Mouse (Mus musculus) stomach, embryonic 14.5 days (tissue): Measurements from ENCODE around the gene Plpp7. TPM values are rescaled to one million over a fixed set of nuclear protein-coding genes. Genes with fewer than 3 reads are reported as not detected.

Source experiments
- ATAC-seq: fragments of 200-750 bp; cut with Nextera tagmentation; 2 replicates; pipeline ENCODE4 v1.8.0; 2017; ENCODE audit warnings: low read depth, moderate TSS enrichment; ENCODE audit not compliant: insufficient number of reproducible peaks, insufficient read depth, low FRiP score
- H3K27ac ChIP-seq: fragments of 300-500 bp; sonication (generic); 2 replicates; pipeline ENCODE4 v1.5.1; 2014; ENCODE audit warnings: mild to moderate bottlenecking, low read length, moderate library complexity, mixed read lengths
- H3K27me3 ChIP-seq: fragments of 300-500 bp; sonication (generic); 2 replicates; pipeline ENCODE4 v1.6.1; 2014; ENCODE audit warnings: low read length, control low read depth, mixed read lengths; ENCODE audit not compliant: control insufficient read depth, insufficient read depth
- H3K36me3 ChIP-seq: fragments of 300-500 bp; sonication (generic); 2 replicates; pipeline ENCODE4 v1.6.1; 2014; ENCODE audit warnings: mild to moderate bottlenecking, control low read depth, low read length, moderate library complexity, mixed read lengths; ENCODE audit not compliant: control insufficient read depth, insufficient read depth
- H3K4me1 ChIP-seq: fragments of 300-500 bp; sonication (generic); 2 replicates; pipeline ENCODE4 v1.6.1; 2014; ENCODE audit warnings: low read length, control low read depth, mixed read lengths; ENCODE audit not compliant: control insufficient read depth, insufficient read depth
- H3K4me2 ChIP-seq: fragments of 300-500 bp; sonication (generic); replicated peaks from 2 replicates; pipeline ENCODE4 v1.6.1; 2014; ENCODE audit warnings: low read depth, low read length, control low read depth
- H3K4me3 ChIP-seq: fragments of 300-500 bp; sonication (generic); 2 replicates; pipeline ENCODE4 v1.5.1; 2014; ENCODE audit warnings: low read depth, low read length, control low read depth
- H3K9ac ChIP-seq: fragments of 300-500 bp; sonication (generic); replicated peaks from 2 replicates; pipeline ENCODE4 v1.6.1; 2014; ENCODE audit warnings: low read depth, mild to moderate bottlenecking, control low read depth, low read length, moderate library complexity, mixed read lengths
- H3K9me3 ChIP-seq: fragments of 300-500 bp; sonication (generic); 2 replicates; pipeline ENCODE4 v1.6.1; 2016; ENCODE audit warnings: low read depth, low read length, control low read depth; ENCODE audit not compliant: control insufficient read depth
- WGBS: fragments of 180-500 bp; shearing (Covaris S2); extraction: QIAGEN DNeasy Blood & Tissue Kit; methylation state at CpG from one replicate; pipeline ENCODE4 v1.1.7; 2014; 5-methylcytosine and 5-hydroxymethylcytosine counted together
- polyA plus RNA-seq: library from polyadenylated mRNA; unstranded; fragments of >200 nt; fragmentation: Nextera tagmentation; extraction: Ambion mirVana; gene quantifications from 2 replicates; pipeline ENCODE4 v1.2.1, GENCODE M21; 2014

Plpp7 gene
- polyA plus RNA-seq, 1 experiment from 2014 or later, result 3.3 TPM

DNA sequence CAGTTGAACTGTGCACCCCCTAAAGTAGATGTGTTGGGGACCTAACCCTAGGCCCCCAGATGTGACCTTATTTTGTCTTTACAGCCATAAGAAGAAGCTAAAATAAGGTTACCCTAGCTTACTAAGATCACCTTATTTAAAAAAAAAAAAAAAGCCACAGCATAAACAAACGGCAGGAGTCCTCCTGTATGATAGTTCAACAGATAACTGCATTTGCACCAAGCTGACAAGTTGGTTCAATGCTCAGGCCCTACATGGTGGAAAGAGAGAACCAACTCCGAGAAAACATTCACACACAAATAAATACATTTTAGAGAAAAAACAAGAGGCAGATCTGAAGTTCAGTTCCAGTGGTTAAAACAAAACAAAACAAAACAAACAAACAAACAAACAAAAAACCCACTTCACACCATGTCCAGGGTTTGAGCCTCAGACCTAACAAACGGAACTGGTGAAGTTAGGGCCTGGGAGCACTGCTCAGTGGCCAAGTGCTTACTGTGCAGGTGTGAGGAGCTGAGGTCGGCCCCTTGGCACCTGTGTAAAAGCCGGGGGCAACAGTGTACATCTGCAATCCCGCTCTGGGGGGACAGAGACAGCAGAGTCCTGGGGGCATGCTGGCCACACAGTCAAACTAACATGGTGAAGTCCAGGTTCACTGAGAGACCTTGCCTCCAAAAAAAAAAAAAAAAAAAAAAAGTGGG, 36.7 kb downstream of the Plpp7 start:
- ATAC-seq, result no peak
- WGBS, result 58% methylated on average over 6 of the region's 6 CpGs

DNA sequence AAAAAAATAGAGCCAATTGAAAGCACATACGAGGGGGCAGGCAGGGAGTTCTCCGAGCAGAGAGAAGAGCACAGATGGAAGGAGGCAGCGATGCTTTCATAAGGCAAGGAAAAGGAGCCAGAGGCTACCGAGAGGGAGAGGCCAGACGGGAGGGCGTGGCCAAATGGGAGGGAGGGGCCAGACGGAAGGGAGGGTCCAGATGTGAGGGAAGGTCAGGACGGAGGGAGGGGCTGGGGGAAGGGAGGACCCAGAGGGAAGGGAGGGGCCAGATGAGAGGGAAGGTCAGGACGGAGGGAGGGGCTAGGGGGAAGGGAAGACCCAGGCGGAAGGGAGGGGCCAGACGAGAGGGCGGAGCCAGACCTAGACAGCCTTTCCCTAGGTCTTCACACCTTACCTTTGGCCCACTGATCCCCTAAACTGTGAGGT, 37.3 kb downstream of the Plpp7 start:
- peaks cover 4% of the 10 kb centered on the region; the same call in 1 of the 2 replicates for H3K4me1 ChIP-seq
- H3K9me3 ChIP-seq, result no peaks in the 10 kb centered on the region
- WGBS, result 5% methylated on average over 12 of the region's 12 CpGs
- H3K4me3 ChIP-seq, result no peak overlapping the region
- no peaks in the 10 kb centered on the region for H3K27me3 ChIP-seq
- no peak overlapping the region for H3K4me2 ChIP-seq
- no peak for ATAC-seq
- H3K9ac ChIP-seq, result no peak overlapping the region
- no peaks in the 10 kb centered on the region for H3K36me3 ChIP-seq
- no peak overlapping the region for H3K27ac ChIP-seq

More for the DNA sequence above, 36.7 kb downstream of the Plpp7 start:
- Histone ChIP-seq H3K36me3 (no peaks in the 10 kb centered on the region), H3K27me3 (no peaks in the 10 kb centered on the region), H3K4me2 (no peak overlapping the region), H3K4me3 (no peak overlapping the region), H3K9me3 (no peaks in the 10 kb centered on the region), H3K4me1 (peaks cover 4% of the 10 kb centered on the region; the same call in 1 of the 2 replicates), H3K27ac (no peak overlapping the region), H3K9ac (no peak overlapping the region)

- WGBS, result 7% methylated on average over 2 of the region's 2 CpGs
- ATAC-seq, result no peak
- H3K9ac ChIP-seq, result no peak overlapping the region
- no peak overlapping the region for H3K4me3 ChIP-seq
- no peaks in the 10 kb centered on the region for H3K27me3 ChIP-seq
- no peak overlapping the region for H3K27ac ChIP-seq
- no peak overlapping the region for H3K4me2 ChIP-seq
- no peaks in the 10 kb centered on the region for H3K36me3 ChIP-seq
- H3K4me1 ChIP-seq, result peaks cover 6% of the 10 kb centered on the region; the same call in 1 of the 2 replicates
- H3K9me3 ChIP-seq, result no peaks in the 10 kb centered on the region
Measured at GRCm38 (mm10) chr2:32134039-32134438, 38.7 kb downstream of the Plpp7 start.

- peaks cover 2% of the 10 kb centered on the region; the same call in 1 of the 2 replicates for H3K4me1 ChIP-seq
- H3K4me3 ChIP-seq, result peak overlapping the region; percentile 70
- no peaks in the 10 kb centered on the region for H3K27me3 ChIP-seq
- H3K4me2 ChIP-seq, result peak overlapping the region; percentile 85
- H3K9me3 ChIP-seq, result no peaks in the 10 kb centered on the region
- ATAC-seq, result peak; percentile 96
- under 1% methylated on average over 40 of the region's 40 CpGs for WGBS
- H3K27ac ChIP-seq, result peak overlapping the region; percentile 91
- H3K36me3 ChIP-seq, result no peaks in the 10 kb centered on the region
- peak overlapping the region; percentile 61 for H3K9ac ChIP-seq
Measured at GRCm38 (mm10) chr2:32137667-32138266, 42.4 kb downstream of the Plpp7 start.

DNA sequence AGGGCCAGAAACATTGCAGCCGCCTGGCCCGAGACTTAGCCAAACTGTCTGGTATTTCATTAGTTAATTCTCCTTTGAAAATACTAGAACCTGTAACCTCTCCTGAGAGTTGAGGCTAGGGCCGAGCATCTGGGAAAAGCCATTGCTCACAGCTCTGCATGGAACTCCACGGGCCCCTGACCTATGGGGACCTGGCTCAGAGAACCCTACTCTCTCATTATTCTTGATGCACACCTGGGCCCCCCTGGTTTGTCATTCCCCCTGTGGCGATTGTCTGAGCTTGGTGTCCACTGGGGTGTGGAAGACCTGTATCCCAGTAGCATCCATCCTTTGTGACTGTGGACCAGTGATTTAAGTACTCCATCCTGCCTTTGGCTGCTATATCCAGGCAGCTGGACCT, 44.0 kb downstream of the Plpp7 start:
- H3K9ac ChIP-seq, result no peak overlapping the region
- 80% methylated on average over 5 of the region's 5 CpGs for WGBS

GRCm38 (mm10) chr2:32140498-32140934, 45.2 kb downstream of the Plpp7 start:
- Histone ChIP-seq H3K9me3 (no peaks in the 10 kb centered on the region), H3K4me3 (no peak overlapping the region), H3K27me3 (no peaks in the 10 kb centered on the region), H3K4me1 (peaks cover 2% of the 10 kb centered on the region; the same call in 1 of the 2 replicates), H3K9ac (no peak overlapping the region), H3K36me3 (no peaks in the 10 kb centered on the region), H3K27ac (no peak overlapping the region), H3K4me2 (no peak overlapping the region)
- ATAC-seq, result no peak
- 54% methylated on average over 4 of the region's 4 CpGs for WGBS

More for the DNA sequence above, 44.0 kb downstream of the Plpp7 start:
- Histone ChIP-seq H3K4me1 (peaks cover 2% of the 10 kb centered on the region; the same call in 1 of the 2 replicates), H3K27me3 (no peaks in the 10 kb centered on the region), H3K4me2 (no peak overlapping the region), H3K27ac (no peak overlapping the region), H3K9me3 (no peaks in the 10 kb centered on the region), H3K4me3 (no peak overlapping the region), H3K36me3 (no peaks in the 10 kb centered on the region)
- no peak for ATAC-seq

- H3K9me3 ChIP-seq, result no peaks in the 10 kb centered on the region
- no peak overlapping the region for H3K4me2 ChIP-seq
- no peak overlapping the region for H3K9ac ChIP-seq
- 57% methylated on average over 6 of the region's 6 CpGs for WGBS
- peaks cover 2% of the 10 kb centered on the region; the same call in 1 of the 2 replicates for H3K4me1 ChIP-seq
- H3K27me3 ChIP-seq, result no peaks in the 10 kb centered on the region
- ATAC-seq, result no peak
- no peaks in the 10 kb centered on the region for H3K36me3 ChIP-seq
- no peak overlapping the region for H3K27ac ChIP-seq
- H3K4me3 ChIP-seq, result no peak overlapping the region
Measured at GRCm38 (mm10) chr2:32141602-32142001, 46.3 kb downstream of the Plpp7 start.

GRCm38 (mm10) chr2:32142368-32142767, 47.0 kb downstream of the Plpp7 start:
- H3K27me3 ChIP-seq, result no peaks in the 10 kb centered on the region
- no peak overlapping the region for H3K4me3 ChIP-seq
- ATAC-seq, result no peak
- no peak overlapping the region for H3K4me2 ChIP-seq
- H3K36me3 ChIP-seq, result no peaks in the 10 kb centered on the region
- H3K4me1 ChIP-seq, result peaks cover 2% of the 10 kb centered on the region; the same call in 1 of the 2 replicates
- no peak overlapping the region for H3K27ac ChIP-seq
- no peaks in the 10 kb centered on the region for H3K9me3 ChIP-seq
- 57% methylated on average over 6 of the region's 6 CpGs for WGBS
- H3K9ac ChIP-seq, result no peak overlapping the region
